ENCODE assay signal across 13 mouse cellular contexts in genomic region chr10:93623725-93624124, GRCm38 (mm10). TPM values are rescaled to one million over a fixed set of nuclear protein-coding genes. Genes with fewer than 3 reads are reported as not detected.
DNase-seq lines count a peak whose midpoint lies in the region; ATAC-seq lines count a peak whose summit lies in the region.
"Had no signal": no experiment of that assay in that cellular context is flagged by ENCODE, and none has a peak within 500 bp of the region (broad histone marks: within the 10 kb centered on the region; RNA-seq: fewer than 3 reads in every experiment).

No protein-coding gene starts in this region.

- H3K36me3 ChIP-seq in kidney, embryonic 16.5 days (ENCODE audit: insufficient read depth, low read length): no peaks in the 10 kb centered on the region
- no peaks in the 10 kb centered on the region for H3K36me3 ChIP-seq in liver, embryonic 15.5 days (replicated peaks)
- no peaks in the 10 kb centered on the region for H3K36me3 ChIP-seq in midbrain, embryonic 10.5 days
- H3K36me3 ChIP-seq: forebrain, embryonic 10.5 days had no signal

- peak overlapping the region; percentile 63; the same call in 1 of the 2 replicates for H3K27ac ChIP-seq in kidney, embryonic 16.5 days (ENCODE audit: low read length)
- no peak overlapping the region for H3K27ac ChIP-seq in liver, embryonic 15.5 days (replicated peaks)
- no peak overlapping the region for H3K27ac ChIP-seq in midbrain, embryonic 10.5 days (replicated peaks)
- H3K27ac ChIP-seq: forebrain, embryonic 10.5 days; macrophage had no signal

- H3K4me3 ChIP-seq in kidney, embryonic 16.5 days (ENCODE audit: low read length): peak overlapping the region; percentile 10; the same call in 1 of the 2 replicates
- H3K4me3 ChIP-seq in liver, embryonic 15.5 days (replicated peaks): no peak overlapping the region
- no peak overlapping the region for H3K4me3 ChIP-seq in midbrain, embryonic 10.5 days
- H3K4me3 ChIP-seq: forebrain, embryonic 10.5 days had no signal

- peaks cover 10% of the 10 kb centered on the region; the same call in 1 of the 2 replicates for H3K4me1 ChIP-seq in kidney, embryonic 16.5 days (ENCODE audit: insufficient read depth, low read length)
- no peaks in the 10 kb centered on the region for H3K4me1 ChIP-seq in liver, embryonic 15.5 days (replicated peaks)
- H3K4me1 ChIP-seq in midbrain, embryonic 10.5 days: peaks cover 7% of the 10 kb centered on the region
- H3K4me1 ChIP-seq: forebrain, embryonic 10.5 days had no signal

- H3K4me2 ChIP-seq in kidney, embryonic 16.5 days (replicated peaks; ENCODE audit: low read depth, low read length): peak overlapping the region; percentile 41
- peak overlapping the region; percentile 10; the same call in 1 of the 2 replicates for H3K4me2 ChIP-seq in liver, embryonic 15.5 days

- ATAC-seq in kidney, embryonic 16.5 days (ENCODE audit: low FRiP score, low TSS enrichment): peak; percentile 96
- peak; percentile 65 for ATAC-seq in liver, embryonic 15.5 days (ENCODE audit: insufficient read depth)

- 13% methylated on average over 9 of the region's 9 CpGs for WGBS in kidney, embryonic 16.5 days
- WGBS in liver, embryonic 15.5 days (ENCODE audit: insufficient replicate concordance): 49% methylated on average over 9 of the region's 9 CpGs
- 68% methylated on average over 9 of the region's 9 CpGs for WGBS in midbrain, embryonic 10.5 days

- H3K9ac ChIP-seq in kidney, embryonic 16.5 days (replicated peaks; ENCODE audit: low read length): no peak overlapping the region
- H3K9ac ChIP-seq in liver, embryonic 15.5 days: no peak overlapping the region

- DNase-seq in A20 (ENCODE audit: low read depth, low spot score) (peak; percentile 0), adipocyte (ENCODE audit: low spot score) (peak; percentile 1)
- no peak for DNase-seq in gastrocnemius, postnatal 25 days
- no peak for DNase-seq in T-cell, adult 2 months (ENCODE audit: low spot score)
- DNase-seq in midbrain, embryonic 10.5 days (ENCODE audit: low spot score): no peak
- DNase-seq: cerebellum, adult 11-12 months; heart, postnatal 4 days; thymus, postnatal 4 days had no signal

- no peaks in the 10 kb centered on the region for H3K9me3 ChIP-seq in kidney, embryonic 16.5 days (ENCODE audit: low read length)
- no peaks in the 10 kb centered on the region for H3K9me3 ChIP-seq in liver, embryonic 15.5 days (replicated peaks)
- no peaks in the 10 kb centered on the region for H3K9me3 ChIP-seq in midbrain, embryonic 10.5 days (replicated peaks)
- H3K9me3 ChIP-seq: forebrain, embryonic 10.5 days had no signal

- no peaks in the 10 kb centered on the region for H3K27me3 ChIP-seq in kidney, embryonic 16.5 days (ENCODE audit: insufficient read depth, low read length)
- peaks cover 5% of the 10 kb centered on the region; the same call in 1 of the 2 replicates for H3K27me3 ChIP-seq in liver, embryonic 15.5 days
- H3K27me3 ChIP-seq in midbrain, embryonic 10.5 days (ENCODE audit: low read depth, poor library complexity, severe bottlenecking): no peaks in the 10 kb centered on the region

RNA-seq across cellular contexts. Expression of gene Ntn4, which starts 16.8 kb away (rescaled TPM):
- polyA plus RNA-seq in kidney, embryonic 16.5 days (2015; fragmentation: Nextera tagmentation; extraction: Ambion mirVana): 0.59 and 1.0 TPM in 2 replicates
- polyA plus RNA-seq in liver, embryonic 15.5 days (2015; fragmentation: Nextera tagmentation; extraction: Ambion mirVana): 0.07 and 0.09 TPM in 2 replicates
- total RNA-seq in gastrocnemius, postnatal 25 days (2021): 1 to 10 TPM; 8.1 to 8.9 TPM
- polyA plus RNA-seq in midbrain, embryonic 10.5 days (2016; fragmentation: Nextera tagmentation; extraction: Ambion mirVana): 0.89 and 1.2 TPM in 2 replicates
- total RNA-seq: neutrophil, adult 5-6 weeks had no signal

RNA-seq across cellular contexts. Expression of gene Snrpf, which starts 34.2 kb away (rescaled TPM):
- 114 and 128 TPM in 2 replicates for polyA plus RNA-seq in kidney, embryonic 16.5 days (2015; fragmentation: Nextera tagmentation; extraction: Ambion mirVana)
- polyA plus RNA-seq in liver, embryonic 15.5 days (2015; fragmentation: Nextera tagmentation; extraction: Ambion mirVana): 50.1 and 55.2 TPM in 2 replicates
- 1 to 10 TPM; 8.0 to 8.7 TPM for total RNA-seq in gastrocnemius, postnatal 25 days (2021)
- 165 and 191 TPM in 2 replicates for polyA plus RNA-seq in midbrain, embryonic 10.5 days (2016; fragmentation: Nextera tagmentation; extraction: Ambion mirVana)

Comparison
In these comparisons a context has a peak if more than half of its experiments do, and no peak if none do; other contexts are left out.
1. DNase-seq: peak in A20 (single experiment) and adipocyte (single experiment); none in gastrocnemius, postnatal 25 days (single experiment), T-cell, adult 2 months (single experiment) and midbrain, embryonic 10.5 days (single experiment).